Mouse (Mus musculus) heart, adult 2 months (tissue): ENCODE measurements around the gene Plcb4.

Source experiments
- CTCF ChIP-seq: fragments of 200-600 bp; IDR thresholded peaks from 2 replicates; pipeline ENCODE4 v1.8.1; 2022; ENCODE audit warnings: antibody characterized with exemption, mild to moderate bottlenecking, moderate library complexity
- POLR2A ChIP-seq: fragments of 200-500 bp; IDR thresholded peaks from 2 replicates; pipeline ENCODE4 v1.6.1; 2011; ENCODE audit warnings: mild to moderate bottlenecking, low read depth, low read length, control low read depth; ENCODE audit not compliant: insufficient read depth

GRCm38 (mm10) chr2:135835911-135836310, 177.1 kb downstream of the Plcb4 start:
- TF ChIP-seq CTCF = no peak
- TF ChIP-seq POLR2A = no peak
